Mouse (Mus musculus): Measurements from ENCODE around the gene Schip1. TPM values are rescaled to one million over a fixed set of nuclear protein-coding genes. Genes with fewer than 3 reads are reported as not detected.
"Not testable (repeated sequence)": the region's sequence is repeated elsewhere in the genome, so short reads cannot be mapped to it uniquely, and the experiment has no call there.

Schip1 gene
- polyA plus RNA-seq, 1 experiment from 2014 or later: 154 TPM

- Histone ChIP-seq H3K9me3 (no peaks in the 10 kb centered on the region), H3K27ac (replicated peaks) (peak overlapping the region; percentile 35), H3K4me3 (no peak overlapping the region), H3K4me2 (no peak overlapping the region), H3K9ac (no peak overlapping the region), H3K4me1 (replicated peaks) (peaks cover 11% of the 10 kb centered on the region), H3K36me3 (no peaks in the 10 kb centered on the region), H3K27me3 (no peaks in the 10 kb centered on the region)
- WGBS: 42% methylated on average over 9 of the region's 9 CpGs
- ATAC-seq (ENCODE audit: low FRiP score, low read depth): peak; percentile 86
Observed at GRCm38 (mm10) chr3:68071395-68072386, 7.1 kb downstream of the Schip1 start.

- 79% methylated on average over 4 of the region's 4 CpGs for WGBS
- Histone ChIP-seq H3K9ac (no peak overlapping the region), H3K4me2 (no peak overlapping the region), H3K27me3 (no peaks in the 10 kb centered on the region), H3K4me1 (replicated peaks) (peaks cover under 1% of the 10 kb centered on the region; the same call in 1 of the 2 replicates), H3K36me3 (no peaks in the 10 kb centered on the region), H3K4me3 (no peak overlapping the region), H3K27ac (replicated peaks) (no peak overlapping the region), H3K9me3 (no peaks in the 10 kb centered on the region)
- ATAC-seq (ENCODE audit: low FRiP score, low read depth): no peak
Observed at GRCm38 (mm10) chr3:68077406-68077805, 12.8 kb downstream of the Schip1 start.

GRCm38 (mm10) chr3:68085024-68085423, 20.4 kb downstream of the Schip1 start:
- Histone ChIP-seq H3K9ac (no peak overlapping the region), H3K4me3 (no peak overlapping the region), H3K36me3 (no peaks in the 10 kb centered on the region), H3K9me3 (no peaks in the 10 kb centered on the region), H3K27ac (replicated peaks) (no peak overlapping the region), H3K4me2 (no peak overlapping the region), H3K4me1 (replicated peaks) (no peaks in the 10 kb centered on the region), H3K27me3 (no peaks in the 10 kb centered on the region)
- no peak for ATAC-seq (ENCODE audit: low FRiP score, low read depth)
- 28% methylated on average over 2 of the region's 2 CpGs for WGBS

DNA sequence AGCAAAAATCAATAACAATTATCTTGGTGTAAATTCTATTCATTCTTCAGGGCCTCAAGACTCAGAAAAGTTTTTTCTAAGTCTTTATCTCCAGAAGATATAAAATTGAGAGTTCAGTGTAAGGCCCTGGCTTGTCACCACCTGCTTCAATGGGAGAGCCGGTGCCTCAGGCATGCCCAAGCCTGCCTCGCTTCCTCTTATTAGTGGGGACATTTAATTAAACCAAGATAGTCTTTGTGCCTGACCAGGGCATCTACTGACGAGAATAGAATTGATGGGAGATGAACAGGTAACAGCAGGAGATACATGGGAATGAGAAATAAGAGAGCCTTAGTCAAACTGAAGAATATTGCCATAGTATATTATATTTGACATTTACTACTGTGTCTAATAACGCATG, 27.5 kb downstream of the Schip1 start:
- no peak overlapping the region for H3K4me3 ChIP-seq
- H3K4me2 ChIP-seq: no peak overlapping the region
- no peaks in the 10 kb centered on the region for H3K9me3 ChIP-seq
- H3K4me1 ChIP-seq (replicated peaks): no peaks in the 10 kb centered on the region
- ATAC-seq (ENCODE audit: low FRiP score, low read depth): no peak
- no peak overlapping the region for H3K27ac ChIP-seq (replicated peaks)
- no peak overlapping the region for H3K9ac ChIP-seq
- 69% methylated on average over 4 of the region's 4 CpGs for WGBS
- no peaks in the 10 kb centered on the region for H3K36me3 ChIP-seq
- H3K27me3 ChIP-seq: no peaks in the 10 kb centered on the region

DNA sequence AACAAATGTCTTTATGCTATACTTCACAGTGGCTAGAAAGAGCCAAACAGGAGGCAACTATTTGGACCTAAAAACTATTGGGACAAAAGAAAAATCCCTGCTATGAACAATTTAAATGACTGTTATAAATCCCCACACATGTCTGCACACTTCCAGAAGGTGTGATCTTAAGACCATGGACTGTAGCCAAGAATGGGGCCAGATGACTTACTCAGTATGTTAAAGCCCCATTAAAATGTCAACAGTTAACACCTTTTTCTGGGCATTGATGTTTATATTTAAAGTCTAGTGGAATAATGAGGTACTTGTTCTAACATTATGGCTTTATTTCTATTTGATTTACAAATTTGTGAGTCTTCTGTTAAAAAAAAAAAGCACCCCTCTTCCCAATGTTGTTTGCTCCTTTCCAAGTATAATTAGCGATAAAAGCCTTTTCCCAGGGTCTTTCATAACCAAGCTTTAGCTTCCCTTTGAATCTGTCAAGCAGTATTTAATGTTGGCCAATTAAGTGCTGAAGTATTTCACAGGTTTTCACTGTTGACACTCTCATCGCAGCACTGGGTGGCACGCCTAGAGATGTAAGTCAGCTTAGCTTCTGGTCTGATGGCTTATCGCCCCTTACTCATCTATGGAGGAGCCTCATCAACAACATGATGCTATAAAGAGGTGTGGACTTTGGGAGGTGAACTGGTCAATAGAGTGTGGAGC, 32.3 kb downstream of the Schip1 start:
- H3K4me2 ChIP-seq: no peak overlapping the region
- WGBS: 79% methylated on average over 4 of the region's 4 CpGs
- H3K4me3 ChIP-seq: no peak overlapping the region
- no peaks in the 10 kb centered on the region for H3K9me3 ChIP-seq
- H3K9ac ChIP-seq: no peak overlapping the region
- H3K27ac ChIP-seq (replicated peaks): no peak overlapping the region
- no peak for ATAC-seq (ENCODE audit: low FRiP score, low read depth)
- no peaks in the 10 kb centered on the region for H3K27me3 ChIP-seq
- no peaks in the 10 kb centered on the region for H3K4me1 ChIP-seq (replicated peaks)
- H3K36me3 ChIP-seq: no peaks in the 10 kb centered on the region

DNA sequence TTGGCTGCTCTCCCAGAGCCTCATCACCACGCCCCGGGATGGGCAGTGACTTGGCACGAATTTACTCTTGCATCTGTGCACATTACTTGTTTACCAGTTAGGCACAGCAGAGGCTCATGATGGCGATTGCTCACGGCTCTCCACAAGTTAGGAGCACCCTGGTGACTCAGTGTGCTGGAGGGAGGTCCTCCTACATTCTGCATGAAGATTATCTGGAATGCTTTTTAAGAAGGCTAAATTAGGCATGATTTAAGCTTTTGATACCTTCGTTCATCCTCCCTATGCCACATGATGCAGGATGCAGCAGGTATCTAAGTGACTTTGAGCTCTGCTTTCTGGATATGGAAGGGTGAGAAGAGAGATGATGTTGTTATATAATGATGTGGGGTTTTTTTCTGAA, 35.0 kb downstream of the Schip1 start:
- H3K9ac ChIP-seq; ATAC-seq (ENCODE audit: low FRiP score, low read depth); H3K36me3 ChIP-seq; H3K27me3 ChIP-seq; H3K9me3 ChIP-seq; H3K4me3 ChIP-seq; H3K4me1 ChIP-seq (replicated peaks); H3K27ac ChIP-seq (replicated peaks); H3K4me2 ChIP-seq: not testable (repeated sequence)
- WGBS: 93% methylated on average over 6 of the region's 6 CpGs

GRCm38 (mm10) chr3:68101343-68101742, 36.7 kb downstream of the Schip1 start:
- Histone ChIP-seq H3K36me3 (no peaks in the 10 kb centered on the region), H3K9ac (no peak overlapping the region), H3K27me3 (no peaks in the 10 kb centered on the region), H3K4me3 (no peak overlapping the region), H3K9me3 (no peaks in the 10 kb centered on the region), H3K27ac (replicated peaks) (no peak overlapping the region), H3K4me2 (no peak overlapping the region), H3K4me1 (replicated peaks) (no peaks in the 10 kb centered on the region)
- ATAC-seq (ENCODE audit: low FRiP score, low read depth): no peak
- WGBS: 83% methylated on average over 4 of the region's 4 CpGs

DNA sequence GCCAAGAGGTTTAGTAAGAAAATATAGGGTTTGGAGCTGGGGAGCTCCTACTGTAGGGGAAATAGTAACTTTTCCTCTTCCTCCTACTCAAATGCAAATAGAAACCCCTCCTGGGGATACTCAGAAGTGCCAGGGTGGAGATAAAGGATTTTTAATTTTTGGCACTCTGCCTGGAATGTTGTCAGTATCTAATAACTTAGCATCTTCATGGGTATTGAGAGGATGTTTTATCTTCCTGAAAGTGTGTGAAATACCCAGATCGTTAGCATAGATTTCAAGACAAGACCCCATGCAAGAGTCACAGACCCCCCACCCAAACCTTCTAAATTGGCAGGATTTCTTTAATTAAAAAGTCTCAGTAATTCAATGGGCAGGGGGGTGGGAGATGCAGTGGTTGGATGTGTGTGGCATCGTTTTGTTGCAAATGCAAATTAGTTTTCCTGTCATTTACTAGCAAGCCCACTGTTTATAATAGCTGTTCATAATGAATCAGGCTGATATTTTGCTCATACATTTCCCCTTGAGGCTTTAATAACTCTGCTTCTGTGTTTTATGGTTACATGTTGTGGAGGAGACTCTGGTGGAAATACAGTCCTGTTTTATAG, 40.6 kb downstream of the Schip1 start:
- ATAC-seq (ENCODE audit: low FRiP score, low read depth): no peak
- H3K4me1 ChIP-seq (replicated peaks): no peaks in the 10 kb centered on the region
- WGBS: 32% methylated on average over 2 of the region's 2 CpGs
- H3K9ac ChIP-seq: no peak overlapping the region
- H3K4me3 ChIP-seq: no peak overlapping the region
- H3K27ac ChIP-seq (replicated peaks): no peak overlapping the region
- H3K27me3 ChIP-seq: no peaks in the 10 kb centered on the region
- no peaks in the 10 kb centered on the region for H3K36me3 ChIP-seq
- H3K9me3 ChIP-seq: no peaks in the 10 kb centered on the region
- no peak overlapping the region for H3K4me2 ChIP-seq

- WGBS: 52% methylated on average over 5 of the region's 5 CpGs
- H3K9me3 ChIP-seq: no peaks in the 10 kb centered on the region
- ATAC-seq (ENCODE audit: low FRiP score, low read depth): no peak
- H3K27me3 ChIP-seq: no peaks in the 10 kb centered on the region
- no peak overlapping the region for H3K9ac ChIP-seq
- no peaks in the 10 kb centered on the region for H3K36me3 ChIP-seq
- H3K4me3 ChIP-seq: no peak overlapping the region
- no peaks in the 10 kb centered on the region for H3K4me1 ChIP-seq (replicated peaks)
- no peak overlapping the region for H3K4me2 ChIP-seq
- H3K27ac ChIP-seq (replicated peaks): no peak overlapping the region
Observed at GRCm38 (mm10) chr3:68121338-68121737, 56.7 kb downstream of the Schip1 start.

DNA sequence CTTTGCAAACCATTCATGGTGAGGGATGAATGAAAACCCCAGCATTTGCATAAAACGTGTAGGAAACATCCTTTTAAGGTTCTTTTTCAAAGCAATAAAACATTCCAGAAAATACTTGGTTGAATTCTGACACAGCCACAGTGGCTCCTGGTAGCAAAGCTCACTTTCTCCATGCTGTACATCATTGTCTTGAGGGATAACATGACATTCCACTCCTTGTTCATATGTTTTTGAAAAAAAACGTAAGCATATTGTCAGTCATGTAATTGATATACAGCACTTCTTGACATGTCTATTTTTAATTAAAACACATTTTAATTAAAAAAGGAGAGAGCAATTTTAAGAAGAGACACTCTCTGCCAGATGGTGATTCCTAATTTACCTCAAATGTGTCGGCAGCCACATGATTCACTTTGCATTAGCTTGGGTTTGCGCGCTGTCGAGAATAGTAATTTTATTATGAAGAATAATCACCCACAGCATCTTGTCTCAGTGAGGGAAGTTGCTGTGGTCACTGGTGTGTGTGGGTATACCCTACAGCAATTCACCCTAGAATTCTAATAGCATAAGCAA, 61.8 kb downstream of the Schip1 start:
- ATAC-seq (ENCODE audit: low FRiP score, low read depth): no peak
- Histone ChIP-seq H3K36me3 (no peaks in the 10 kb centered on the region), H3K27me3 (no peaks in the 10 kb centered on the region), H3K4me2 (no peak overlapping the region), H3K27ac (replicated peaks) (no peak overlapping the region), H3K4me3 (no peak overlapping the region), H3K9ac (no peak overlapping the region), H3K4me1 (replicated peaks) (no peaks in the 10 kb centered on the region), H3K9me3 (no peaks in the 10 kb centered on the region)
- WGBS: 40% methylated on average over 6 of the region's 6 CpGs

- H3K9ac ChIP-seq: no peak overlapping the region
- no peak for ATAC-seq (ENCODE audit: low FRiP score, low read depth)
- no peaks in the 10 kb centered on the region for H3K9me3 ChIP-seq
- H3K27me3 ChIP-seq: no peaks in the 10 kb centered on the region
- no peak overlapping the region for H3K4me2 ChIP-seq
- no peaks in the 10 kb centered on the region for H3K36me3 ChIP-seq
- H3K4me1 ChIP-seq (replicated peaks): no peaks in the 10 kb centered on the region
- no peak overlapping the region for H3K4me3 ChIP-seq
- WGBS: 93% methylated on average over 1 of the region's 1 CpGs
- no peak overlapping the region for H3K27ac ChIP-seq (replicated peaks)
Observed at GRCm38 (mm10) chr3:68130386-68130785, 65.8 kb downstream of the Schip1 start.

All from hindbrain, embryonic 15.5 days (tissue).